Mouse (Mus musculus) adrenal gland, adult 2 months (tissue): ENCODE results near the gene Rab4a. TPM values are rescaled to one million over a fixed set of nuclear protein-coding genes. Genes with fewer than 3 reads are reported as not detected.
A peak's percentile ranks its signal among the peaks of the same experiment; 100 is the strongest.

ENCODE experiments used
- DNase-seq: peaks from one replicate; pipeline ENCODE4 v3.0.0; 2021
- long read RNA-seq: library from polyadenylated mRNA; stranded (forward); transcript quantifications from one replicate; pipeline ENCODE4 v2.0.0, GENCODE M21; 2021
- polyA plus RNA-seq: library from polyadenylated mRNA; depleted of rRNA; stranded (reverse); fragments of >200 nt; gene quantifications from 2 replicates; pipeline ENCODE4 v1.2.3, GENCODE M21; 2012; rRNA removed
- total RNA-seq, 2 experiments: library from RNA; stranded (reverse); gene quantifications; 2 replicates each; pipeline ENCODE4 v1.2.3; 2021

Rab4a gene
- 10 to 100 TPM; 19.2 to 26.7 TPM for total RNA-seq
- 13.0 and 19.4 TPM in 2 replicates for polyA plus RNA-seq
- long read RNA-seq, transcript Rab4a-202 (8 exons, 1,419 nt), result major isoform, 22 of 25 reads
- long read RNA-seq, partial matches to known transcripts, result 0 of 25 reads
- long read RNA-seq, other reads (novel, unspliced or antisense), result 2 of 25 reads

DNA sequence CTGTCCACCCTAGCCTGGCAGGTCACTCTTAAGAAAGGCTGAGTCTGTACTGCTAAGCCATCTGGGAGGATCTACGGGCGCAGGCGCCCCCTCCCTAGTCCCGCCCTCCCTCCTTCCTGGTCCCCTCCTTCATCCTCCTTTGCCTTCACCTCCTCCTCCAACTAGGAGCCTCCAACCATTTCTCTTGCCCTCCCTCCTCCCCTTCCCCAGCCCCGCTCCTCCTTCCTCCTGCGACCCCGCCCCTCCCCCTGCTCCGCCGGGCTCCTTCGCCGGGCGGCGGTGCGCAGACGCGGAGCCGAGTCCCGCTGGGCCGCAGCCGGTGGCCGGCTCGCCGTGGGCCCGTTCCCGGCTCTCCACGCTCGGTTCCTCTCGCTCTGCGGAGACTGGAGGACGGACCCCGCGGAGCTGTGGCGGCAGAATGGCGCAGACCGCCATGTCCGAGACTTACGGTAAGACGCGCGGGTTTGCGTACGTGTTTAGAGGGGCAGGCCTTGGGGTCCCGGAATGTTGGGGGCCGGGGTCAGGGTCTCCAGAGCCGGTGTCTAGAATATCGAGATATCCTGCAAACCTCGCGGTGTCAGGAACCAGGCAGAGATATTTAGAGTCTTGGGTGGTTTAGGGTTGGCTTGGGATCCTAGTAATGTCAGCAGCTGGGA is at the start of gene Rab4a:
Gene Rab4a, plus strand, starts transcription at position 268 of the 656 bp plus-strand sequence.
- peak; percentile 91 for DNase-seq

DNA sequence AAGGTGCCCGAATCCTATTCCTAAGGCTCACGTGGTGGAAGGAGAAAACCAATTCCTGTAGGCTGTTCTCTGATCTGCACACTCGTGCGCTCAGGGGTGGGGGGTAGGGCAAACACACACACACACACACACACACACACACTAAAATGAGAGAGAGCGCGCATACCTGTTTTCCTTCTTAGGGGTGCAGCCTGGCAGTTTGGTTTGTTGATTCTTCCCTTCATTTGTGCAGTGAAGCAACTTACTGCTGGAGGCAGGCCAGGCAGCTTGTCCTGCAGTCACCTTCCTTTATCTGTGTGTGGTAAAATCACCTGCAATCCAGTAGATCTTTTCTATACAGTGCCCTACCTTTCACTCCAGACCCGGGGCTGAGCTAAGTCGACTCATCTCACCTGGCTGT is 48.9 kb upstream of the Rab4a start:
- no peak for DNase-seq

DNA sequence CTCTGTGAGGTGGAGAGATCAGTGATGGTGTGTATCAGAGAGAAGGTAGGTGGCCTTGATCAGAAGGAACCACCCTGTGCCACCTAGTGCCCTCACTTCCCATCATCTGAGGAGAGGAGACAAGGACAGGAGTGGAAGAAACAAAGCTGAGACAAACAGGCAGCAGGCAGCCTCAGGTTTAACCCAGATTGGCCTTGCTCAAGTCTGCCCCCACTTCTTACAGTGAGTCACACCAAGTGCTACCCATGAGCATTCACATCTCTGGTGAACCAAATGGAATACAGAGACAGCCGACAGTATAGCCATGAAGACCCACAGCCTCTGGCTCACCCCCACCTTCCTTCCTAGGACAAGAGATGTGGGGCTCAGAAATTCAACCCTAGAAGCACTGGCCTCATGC is 46.9 kb upstream of the Rab4a start:
- no peak for DNase-seq

DNA sequence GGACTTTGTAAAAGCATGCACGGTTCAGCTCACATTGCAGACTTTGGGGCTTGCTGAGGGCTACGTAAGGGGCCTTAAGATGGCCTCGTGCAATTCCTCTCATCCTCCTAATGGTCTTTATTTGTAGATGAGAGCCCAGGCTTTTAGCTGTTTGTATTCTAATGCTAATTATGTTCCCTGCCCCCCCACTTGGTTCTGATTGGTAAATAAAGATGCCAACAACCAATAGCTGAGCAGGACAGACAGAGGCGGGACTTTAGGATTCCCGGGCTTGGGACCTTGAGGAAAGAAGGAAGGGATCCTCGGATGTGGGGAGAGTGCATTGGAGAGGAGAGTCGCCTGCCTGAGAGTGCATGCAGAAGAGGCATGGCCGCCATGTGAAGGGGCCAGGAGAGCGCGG is 45.9 kb upstream of the Rab4a start:
- DNase-seq, result no peak

DNA sequence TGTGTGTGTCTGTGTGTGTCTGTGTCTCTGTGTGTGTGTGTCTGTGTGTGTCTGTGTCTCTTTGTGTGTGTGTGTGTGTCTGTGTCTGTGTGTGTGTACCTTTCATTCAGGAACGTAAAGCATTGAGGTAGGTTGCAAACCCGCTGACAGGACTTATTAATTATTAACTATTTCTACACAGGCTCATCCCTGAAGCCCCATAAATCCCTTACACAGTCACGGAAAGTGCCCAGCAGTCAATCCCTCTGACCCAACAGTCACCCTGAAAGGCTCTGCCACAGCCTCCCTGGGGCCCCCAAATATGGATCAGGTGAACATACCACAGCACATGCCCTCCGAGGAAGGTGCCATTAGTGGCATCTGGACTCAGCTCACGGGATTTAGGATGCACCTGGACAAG is 45.2 kb upstream of the Rab4a start:
- DNase-seq, result no peak

DNA sequence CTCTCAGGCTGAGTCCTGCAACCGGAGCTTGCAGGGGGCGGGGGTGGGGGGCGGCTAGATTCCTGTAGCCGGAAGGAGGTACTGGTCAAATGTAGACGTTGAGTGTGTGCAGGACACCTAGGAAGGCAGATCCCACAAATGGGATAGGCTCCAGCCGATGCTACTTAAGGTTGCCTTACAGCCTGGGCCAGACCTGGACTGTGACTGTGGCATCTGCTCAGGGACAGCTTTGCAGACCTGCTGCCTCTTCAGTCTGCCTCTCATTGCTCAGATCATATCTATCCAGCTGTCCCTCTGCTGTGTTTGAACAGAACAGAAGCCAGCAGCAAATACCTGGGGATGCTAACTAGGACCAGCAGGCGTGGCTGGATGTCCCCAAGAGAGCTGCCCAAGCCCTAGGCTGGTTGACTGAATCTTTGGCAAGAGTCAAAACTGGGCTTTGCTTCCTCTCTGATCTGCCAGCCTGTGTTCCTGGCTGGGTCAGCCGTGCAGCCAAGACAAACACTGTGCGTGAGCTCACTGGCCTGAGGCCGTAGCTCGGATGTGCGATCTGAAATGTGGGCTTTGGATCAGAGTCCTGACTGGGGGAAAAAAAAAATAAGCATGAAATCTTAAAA is 44.4 kb upstream of the Rab4a start:
- DNase-seq, result peak; percentile 78

GRCm38 (mm10) chr8:123761883-123762270 is 43.9 kb upstream of the Rab4a start:
- DNase-seq, result no peak

DNA sequence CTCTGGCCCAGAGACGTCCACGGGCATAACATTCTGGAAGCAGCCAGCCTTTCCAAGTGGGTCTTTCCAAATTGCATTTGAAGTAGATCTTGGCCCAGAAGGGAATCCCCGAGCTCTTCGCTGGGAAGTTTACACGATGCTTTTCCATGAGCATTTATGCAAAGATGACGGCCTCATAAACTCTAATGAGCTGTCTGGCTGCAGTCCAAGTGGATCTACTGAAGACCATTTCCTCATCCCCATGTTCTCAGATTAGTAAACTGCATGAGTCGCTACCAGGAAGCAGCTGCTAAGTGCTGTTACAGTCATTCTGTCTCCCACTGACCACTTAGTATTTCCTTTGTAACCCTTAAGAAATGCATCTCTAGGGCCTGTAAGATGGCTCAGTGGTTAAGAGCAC is 42.4 kb upstream of the Rab4a start:
- no peak for DNase-seq

GRCm38 (mm10) chr8:123764671-123765070 is 41.1 kb upstream of the Rab4a start:
- DNase-seq, result no peak

DNA sequence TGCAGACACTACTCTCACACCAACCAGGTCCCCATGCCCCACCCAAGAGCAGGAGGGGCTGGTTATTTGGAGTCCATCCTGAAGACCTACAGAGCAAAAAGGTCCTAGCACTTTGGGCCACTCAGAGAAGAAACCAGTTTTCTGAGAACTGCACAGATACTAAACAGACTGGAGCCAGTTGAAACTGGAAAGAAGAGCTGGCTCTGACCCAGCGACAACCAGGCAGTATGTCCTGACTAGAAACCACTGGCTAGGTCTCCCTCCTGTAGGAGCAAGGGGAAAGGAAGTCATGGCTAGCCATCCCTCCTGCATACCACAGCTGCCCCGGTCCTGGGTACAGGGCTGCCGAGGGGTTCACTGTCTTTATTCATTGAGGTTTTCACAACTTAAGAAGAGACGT is 39.3 kb upstream of the Rab4a start:
- DNase-seq, result no peak

- DNase-seq, result no peak
Measured at GRCm38 (mm10) chr8:123767874-123768273, 37.9 kb upstream of the Rab4a start.

DNA sequence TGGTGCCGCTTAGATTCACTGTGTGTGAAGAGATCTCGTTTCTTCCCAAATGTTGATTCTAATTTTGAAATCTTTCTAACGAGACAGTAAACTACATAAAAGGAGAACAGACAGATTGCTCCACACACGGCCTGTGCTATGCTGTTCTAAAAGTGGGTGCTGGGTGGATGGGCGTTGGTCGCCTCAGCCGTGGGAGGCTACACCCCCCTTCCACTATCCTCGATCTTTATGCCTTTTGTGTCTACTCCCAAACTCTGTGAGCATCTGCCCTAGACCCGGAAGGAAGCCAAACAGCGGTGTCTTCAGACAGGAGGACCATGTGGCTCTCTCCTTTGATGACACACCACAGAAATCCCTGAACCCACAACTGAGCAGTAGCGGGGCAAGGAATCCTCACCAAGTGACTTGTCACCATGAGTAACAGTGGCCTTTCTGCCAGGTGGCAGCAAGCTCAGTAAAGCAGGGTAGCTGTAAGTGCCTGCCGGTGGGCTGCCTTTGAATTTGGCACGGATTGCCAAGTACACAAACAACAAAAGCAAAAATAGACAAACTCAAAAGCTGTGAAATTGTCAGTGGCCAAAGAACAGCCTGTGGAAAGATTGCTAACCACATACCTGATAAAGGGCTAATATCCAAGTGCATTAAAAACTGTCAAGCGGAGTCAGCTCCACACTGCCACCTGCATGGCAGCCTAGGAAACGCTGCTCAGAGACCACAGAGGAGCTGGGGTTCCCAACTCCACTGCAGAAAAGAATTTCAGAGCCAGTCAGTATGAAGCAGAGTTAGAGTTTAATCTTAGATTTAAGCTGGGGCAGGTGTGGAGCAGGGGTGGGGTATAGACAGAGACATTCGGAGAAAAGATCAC is 37.1 kb upstream of the Rab4a start:
- DNase-seq, result peak; percentile 71

GRCm38 (mm10) chr8:123773468-123773867 is 32.3 kb upstream of the Rab4a start:
- DNase-seq, result no peak

DNA sequence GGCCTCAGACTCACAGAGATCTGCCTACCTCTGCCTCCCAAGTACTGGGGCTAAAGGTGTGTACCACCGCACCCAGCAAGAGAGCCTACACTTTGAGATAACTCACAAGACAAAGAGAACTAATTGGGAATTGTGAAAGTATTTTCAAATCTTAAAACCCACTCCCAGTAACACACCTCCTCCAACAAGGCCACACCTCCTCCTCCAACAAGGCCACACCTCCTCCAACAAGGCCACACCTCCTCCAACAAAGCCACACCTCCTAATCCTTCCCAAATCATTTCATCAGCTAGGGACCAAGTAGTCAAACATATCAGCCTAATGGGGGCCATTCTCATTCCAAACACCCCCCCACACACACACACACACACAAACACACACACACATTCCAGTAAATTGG is 31.3 kb upstream of the Rab4a start:
- DNase-seq, result no peak

DNA sequence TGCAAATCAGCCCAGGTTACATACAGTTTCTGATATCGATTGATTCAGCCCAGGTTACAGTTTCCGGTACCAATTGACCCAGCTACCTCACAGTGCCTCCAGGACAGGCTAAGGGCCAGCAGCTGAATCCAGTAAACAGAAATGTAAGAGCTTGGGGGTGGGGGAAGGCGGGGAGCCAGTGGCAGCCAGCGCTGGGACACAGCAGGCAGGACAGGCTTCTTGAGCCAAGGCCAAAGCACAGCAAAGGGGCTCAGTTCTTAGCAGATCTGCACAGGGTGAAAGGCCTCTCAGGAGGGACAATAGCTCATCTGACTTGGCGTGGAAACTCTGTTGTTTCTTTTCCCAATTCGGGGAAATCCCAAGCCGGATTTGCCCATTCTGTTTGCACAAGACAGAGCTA is 28.5 kb upstream of the Rab4a start:
- DNase-seq, result peak; percentile 65

DNA sequence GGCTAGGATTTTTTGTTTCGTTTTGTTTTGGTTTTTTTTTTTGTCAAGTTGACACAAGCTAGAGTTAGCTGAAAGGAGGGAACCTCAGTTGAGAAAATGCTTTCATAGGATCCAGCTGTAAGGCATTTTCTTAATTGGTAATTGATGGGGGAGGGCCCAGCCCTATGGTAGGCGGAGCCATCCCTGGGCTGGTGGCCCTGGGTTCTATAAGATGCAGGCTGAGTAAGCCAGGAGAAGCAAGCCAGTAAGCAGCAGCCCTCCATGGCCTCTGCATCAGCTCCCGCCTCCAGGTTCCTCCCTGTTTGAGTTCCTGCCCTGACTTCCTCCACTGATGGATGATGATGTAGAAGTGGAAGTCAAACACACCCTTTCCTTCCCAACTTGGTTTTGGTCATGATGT is 25.3 kb upstream of the Rab4a start:
- no peak for DNase-seq

GRCm38 (mm10) chr8:123781256-123781655 is 24.5 kb upstream of the Rab4a start:
- no peak for DNase-seq

DNA sequence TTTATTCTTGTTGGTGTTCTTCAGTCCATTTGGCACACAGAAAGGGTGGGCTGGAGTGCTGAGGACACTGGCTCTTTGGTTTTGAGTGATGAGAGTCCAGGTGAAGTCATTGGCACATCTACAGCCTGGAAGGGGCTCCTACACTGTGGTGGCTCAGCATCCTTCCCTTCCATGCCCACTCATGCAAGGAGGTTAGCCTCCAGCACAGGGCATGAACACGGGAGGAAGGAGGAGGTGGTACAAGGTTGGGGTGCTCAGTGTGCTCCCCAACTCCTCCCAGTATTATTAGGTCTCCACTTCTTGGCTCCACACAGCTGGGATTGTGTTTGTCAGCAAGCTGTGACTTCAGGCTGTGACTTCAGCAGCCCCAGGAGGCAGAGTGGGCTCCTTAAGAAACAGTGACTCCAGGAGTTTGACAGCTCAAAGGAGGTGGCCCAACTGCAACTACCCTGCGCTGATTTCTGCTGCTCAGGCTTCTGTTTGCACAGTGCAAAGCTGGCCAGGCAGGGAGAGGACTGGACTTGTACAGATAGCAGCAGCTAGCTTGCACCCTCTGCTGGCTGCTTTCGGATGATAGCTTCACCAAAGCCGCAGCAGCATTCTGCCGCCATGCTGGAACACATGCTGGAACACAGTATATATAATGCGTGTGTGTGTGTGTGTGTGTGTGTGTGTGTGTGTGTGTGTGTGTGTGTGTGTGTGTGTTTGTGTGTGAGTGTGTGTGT is 22.1 kb upstream of the Rab4a start:
- DNase-seq, result peak; percentile 78

- no peak for DNase-seq
Measured at GRCm38 (mm10) chr8:123786166-123786565, 19.6 kb upstream of the Rab4a start.

- no peak for DNase-seq
Measured at GRCm38 (mm10) chr8:123786644-123787043, 19.1 kb upstream of the Rab4a start.

- DNase-seq, result no peak
Measured at GRCm38 (mm10) chr8:123787254-123787897, 18.4 kb upstream of the Rab4a start.
